9 mouse cellular contexts compared by ENCODE assay signal in the genomic region with DNA sequence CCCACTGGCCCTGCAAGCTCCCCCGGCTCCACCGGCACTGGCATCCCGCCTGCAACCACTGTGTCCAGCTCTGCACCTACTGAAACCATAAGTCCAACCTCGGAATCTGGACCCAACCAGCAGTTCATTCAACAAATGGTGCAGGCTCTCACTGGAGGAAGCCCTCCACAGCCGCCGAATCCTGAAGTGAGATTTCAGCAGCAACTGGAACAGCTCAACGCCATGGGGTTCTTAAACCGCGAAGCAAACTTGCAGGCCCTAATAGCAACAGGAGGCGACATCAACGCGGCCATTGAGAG. TPM values are rescaled to one million over a fixed set of nuclear protein-coding genes. Genes with fewer than 3 reads are reported as not detected.
DNase-seq lines count a peak whose midpoint lies in the region; ATAC-seq and TF ChIP-seq lines count a peak whose summit lies in the region.
"Had no signal": no experiment of that assay in that cellular context is flagged by ENCODE, and none has a peak within 500 bp of the region (broad histone marks: within the 10 kb centered on the region; RNA-seq: fewer than 3 reads in every experiment).

No protein-coding gene starts in this region.

- 24% methylated on average over 12 of the region's 12 CpGs for WGBS in hindbrain, embryonic 15.5 days
- 27% methylated on average over 12 of the region's 12 CpGs for WGBS in midbrain, embryonic 12.5 days

- peak overlapping the region; percentile 85; the same call in 1 of the 2 replicates for H3K9ac ChIP-seq in ES-Bruce4 (ENCODE audit: low read depth, poor library complexity, severe bottlenecking)
- peak overlapping the region; percentile 79 for H3K9ac ChIP-seq in hindbrain, embryonic 15.5 days
- peak overlapping the region; percentile 89 for H3K9ac ChIP-seq in midbrain, embryonic 12.5 days (replicated peaks)

- no peaks in the 10 kb centered on the region for H3K4me1 ChIP-seq in ES-Bruce4 (ENCODE audit: control insufficient read depth, insufficient read depth, low read length)
- 0 out of 2 replicates have a peak, but pooled peaks cover 4% of the 10 kb centered on the region for H3K4me1 ChIP-seq in hindbrain, embryonic 15.5 days (replicated peaks)
- 0 out of 2 replicates have a peak, but pooled peaks cover 3% of the 10 kb centered on the region for H3K4me1 ChIP-seq in midbrain, embryonic 12.5 days

- no peak for TF ChIP-seq CTCF in ES-Bruce4 (IDR thresholded peaks at IDR 0.05; ENCODE audit: low read depth, low read length)

- no peaks in the 10 kb centered on the region for H3K36me3 ChIP-seq in ES-Bruce4 (ENCODE audit: control insufficient read depth, insufficient read depth, low read length, poor library complexity, severe bottlenecking)
- no peaks in the 10 kb centered on the region for H3K36me3 ChIP-seq in hindbrain, embryonic 15.5 days
- H3K36me3 ChIP-seq in midbrain, embryonic 12.5 days = peaks cover 4% of the 10 kb centered on the region; the same call in 1 of the 2 replicates

- H3K4me3 ChIP-seq in ES-Bruce4 (ENCODE audit: low read depth, low read length) = peak overlapping the region; percentile 82
- H3K4me3 ChIP-seq in hindbrain, embryonic 15.5 days = peak overlapping the region; percentile 66
- H3K4me3 ChIP-seq in midbrain, embryonic 12.5 days = peak overlapping the region; percentile 66

- H3K4me2 ChIP-seq in hindbrain, embryonic 15.5 days = peak overlapping the region; percentile 72
- H3K4me2 ChIP-seq in midbrain, embryonic 12.5 days (replicated peaks) = peak overlapping the region; percentile 65

- no peaks in the 10 kb centered on the region for H3K27me3 ChIP-seq in ES-Bruce4 (ENCODE audit: control insufficient read depth, insufficient read depth, low read length, poor library complexity, severe bottlenecking)
- H3K27me3 ChIP-seq in hindbrain, embryonic 15.5 days = no peaks in the 10 kb centered on the region
- no peaks in the 10 kb centered on the region for H3K27me3 ChIP-seq in midbrain, embryonic 12.5 days

- H3K27ac ChIP-seq in ES-Bruce4 (ENCODE audit: insufficient read depth, low read length) = no peak overlapping the region
- H3K27ac ChIP-seq in hindbrain, embryonic 15.5 days (replicated peaks) = peak overlapping the region; percentile 96
- peak overlapping the region; percentile 96 for H3K27ac ChIP-seq in midbrain, embryonic 12.5 days (replicated peaks)

- DNase-seq in kidney, adult 18-20 months = peak; percentile 9
- DNase-seq in kidney, adult 9 months = no peak
- peak; percentile 29 for DNase-seq in embryo, embryonic 10.5 days (ENCODE audit: low spot score)
- DNase-seq in urinary bladder, postnatal 14 days (ENCODE audit: low spot score) = no peak
- no peak for DNase-seq in gastrocnemius, postnatal 10 days

- ATAC-seq in hindbrain, embryonic 15.5 days (ENCODE audit: low FRiP score, low read depth) = no peak
- no peak for ATAC-seq in midbrain, embryonic 12.5 days (ENCODE audit: low FRiP score, low read depth)

- no peak for TF ChIP-seq EP300 in ES-Bruce4 (IDR thresholded peaks at IDR 0.05; ENCODE audit: insufficient read depth, low read depth, low read length)

- no peaks in the 10 kb centered on the region for H3K9me3 ChIP-seq in ES-Bruce4 (replicated peaks; ENCODE audit: control insufficient read depth, insufficient read depth, low read length, poor library complexity, severe bottlenecking)
- H3K9me3 ChIP-seq in hindbrain, embryonic 15.5 days = no peaks in the 10 kb centered on the region
- H3K9me3 ChIP-seq in midbrain, embryonic 12.5 days = no peaks in the 10 kb centered on the region

- no peak for TF ChIP-seq POLR2A in ES-Bruce4 (IDR thresholded peaks at IDR 0.05; ENCODE audit: insufficient read depth, low read length)

RNA-seq across cellular contexts. Expression of a gene that starts 2.0 kb away (rescaled TPM):
- polyA plus RNA-seq in ES-Bruce4 (2011; ENCODE audit: insufficient read depth, insufficient read length, low read depth, missing spikeins) = 44.3 and 48.4 TPM in 2 replicates
- polyA plus RNA-seq in hindbrain, embryonic 15.5 days (2015; fragmentation: Nextera tagmentation; extraction: Ambion mirVana) = 51.2 and 52.4 TPM in 2 replicates
- polyA plus RNA-seq in midbrain, embryonic 12.5 days (2016; fragmentation: Nextera tagmentation; extraction: Ambion mirVana) = 58.8 and 68.6 TPM in 2 replicates
- 10 to 100 TPM; 19.0 to 23.1 TPM for total RNA-seq in gastrocnemius, postnatal 10 days (2021)

RNA-seq across cellular contexts. Expression of a gene that starts 58.4 kb away (rescaled TPM):
- not detected in 2 replicates for polyA plus RNA-seq in ES-Bruce4 (2011; ENCODE audit: insufficient read depth, insufficient read length, low read depth, missing spikeins)
- not detected in 2 replicates for polyA plus RNA-seq in hindbrain, embryonic 15.5 days (2015; fragmentation: Nextera tagmentation; extraction: Ambion mirVana)
- polyA plus RNA-seq in midbrain, embryonic 12.5 days (2016; fragmentation: Nextera tagmentation; extraction: Ambion mirVana) = 0.37 TPM in 1 of 2 replicates, not detected in the other
- total RNA-seq in gastrocnemius, postnatal 10 days (2021) = not detected
- total RNA-seq: left cerebral cortex, adult 8-10 months had no signal

Comparison
In these comparisons a context has a peak if more than half of its experiments do, and no peak if none do; other contexts are left out.
1. DNase-seq: peak in kidney, adult 18-20 months (single experiment) and embryo, embryonic 10.5 days (single experiment); none in kidney, adult 9 months (single experiment), urinary bladder, postnatal 14 days (single experiment) and gastrocnemius, postnatal 10 days (single experiment).
2. Peak in every context shown above with its lines, with median percentiles within 50 percentile points of each other: H3K4me3 ChIP-seq and H3K9ac ChIP-seq.